Mouse (Mus musculus) kidney, postnatal 0 days (tissue): ENCODE measurements around the gene Tnip3. TPM values are rescaled to one million over a fixed set of nuclear protein-coding genes. Genes with fewer than 3 reads are reported as not detected.

ENCODE experiments used
- ATAC-seq: fragments of 200-750 bp; cut with Nextera tagmentation; replicated peaks from 2 replicates; pipeline ENCODE4 v1.8.0; 2017; ENCODE audit warnings: low read depth, moderate number of reproducible peaks, moderate TSS enrichment, moderate library complexity; ENCODE audit not compliant: low FRiP score
- DNase-seq: peaks from one replicate; pipeline ENCODE4 v3.0.0-alpha.2; 2016; ENCODE audit warnings: low spot score
- H3K27ac ChIP-seq: fragments of 300-500 bp; sonication (generic); 2 replicates; pipeline ENCODE4 v1.5.1; 2014; ENCODE audit warnings: mild to moderate bottlenecking
- H3K27me3 ChIP-seq: fragments of 300-500 bp; sonication (generic); 2 replicates; pipeline ENCODE4 v1.6.1; 2014; ENCODE audit warnings: low read length, mixed read lengths; ENCODE audit not compliant: insufficient read depth
- H3K36me3 ChIP-seq: fragments of 300-500 bp; sonication (generic); 2 replicates; pipeline ENCODE4 v1.6.1; 2014; ENCODE audit warnings: low read length, mixed read lengths; ENCODE audit not compliant: insufficient read depth
- H3K4me1 ChIP-seq: fragments of 300-500 bp; sonication (generic); replicated peaks from 2 replicates; pipeline ENCODE4 v1.6.1; 2014; ENCODE audit warnings: antibody characterized with exemption, low read length, mixed read lengths; ENCODE audit not compliant: insufficient read depth
- H3K4me2 ChIP-seq: fragments of 300-500 bp; sonication (generic); 2 replicates; pipeline ENCODE4 v1.6.1; 2014; ENCODE audit warnings: mild to moderate bottlenecking, low read length, moderate library complexity, mixed read lengths
- H3K4me3 ChIP-seq: fragments of 300-500 bp; sonication (generic); replicated peaks from 2 replicates; pipeline ENCODE4 v1.5.1; 2014; ENCODE audit warnings: low read depth, low read length
- H3K9ac ChIP-seq: fragments of 300-500 bp; sonication (generic); 2 replicates; pipeline ENCODE4 v1.6.1; 2014; ENCODE audit warnings: low read depth, low read length
- H3K9me3 ChIP-seq: fragments of 300-500 bp; sonication (generic); replicated peaks from 2 replicates; pipeline ENCODE4 v1.6.1; 2016; ENCODE audit warnings: low read length, inconsistent platforms, mixed read lengths
- CTCF ChIP-seq: IDR thresholded peaks from 2 replicates; pipeline ENCODE4 v1.5.1; 2016; ENCODE audit warnings: antibody characterized with exemption, low read depth, mild to moderate bottlenecking, moderate library complexity
- WGBS: fragments of 180-500 bp; shearing (Covaris S2); extraction: QIAGEN DNeasy Blood & Tissue Kit; methylation state at CpG from one replicate; pipeline ENCODE4 v1.1.7; 2014; 5-methylcytosine and 5-hydroxymethylcytosine counted together
- polyA plus RNA-seq: library from polyadenylated mRNA; unstranded; fragments of >200 nt; fragmentation: Nextera tagmentation; extraction: Ambion mirVana; gene quantifications from 2 replicates; pipeline ENCODE4 v1.2.1, GENCODE M21; 2015

Gene Tnip3
- polyA plus RNA-seq, 1 experiment from 2014 or later, result 0.16 TPM

GRCm38 (mm10) chr6:65594171-65594570 lies 69.1 kb downstream of the Tnip3 start:
- H3K27ac ChIP-seq, result no peak overlapping the region
- H3K9ac ChIP-seq, result no peak overlapping the region
- H3K27me3 ChIP-seq, result no peaks in the 10 kb centered on the region
- H3K4me2 ChIP-seq, result no peak overlapping the region
- no peak overlapping the region for H3K4me3 ChIP-seq
- no peaks in the 10 kb centered on the region for H3K9me3 ChIP-seq
- no peaks in the 10 kb centered on the region for H3K36me3 ChIP-seq
- ATAC-seq (no peak), DNase-seq (no peak)
- 84% methylated on average over 3 of the region's 3 CpGs for WGBS
- no peak for TF ChIP-seq CTCF
- H3K4me1 ChIP-seq, result no peaks in the 10 kb centered on the region

GRCm38 (mm10) chr6:65595371-65595770 lies 70.3 kb downstream of the Tnip3 start:
- TF ChIP-seq CTCF, result no peak
- Histone ChIP-seq H3K4me2 (no peak overlapping the region), H3K9ac (no peak overlapping the region), H3K9me3 (no peaks in the 10 kb centered on the region), H3K27me3 (no peaks in the 10 kb centered on the region), H3K4me3 (no peak overlapping the region), H3K4me1 (no peaks in the 10 kb centered on the region), H3K27ac (no peak overlapping the region), H3K36me3 (no peaks in the 10 kb centered on the region)
- DNase-seq (no peak), ATAC-seq (no peak)
- WGBS, result 76% methylated on average over 1 of the region's 1 CpGs

GRCm38 (mm10) chr6:65597056-65597818 lies 72.1 kb downstream of the Tnip3 start:
- no peaks in the 10 kb centered on the region for H3K9me3 ChIP-seq
- no peak for TF ChIP-seq CTCF
- no peaks in the 10 kb centered on the region for H3K27me3 ChIP-seq
- H3K9ac ChIP-seq, result no peak overlapping the region
- DNase-seq (no peak), ATAC-seq (no peak)
- no peak overlapping the region for H3K4me3 ChIP-seq
- no peaks in the 10 kb centered on the region for H3K36me3 ChIP-seq
- WGBS, result 29% methylated on average over 12 of the region's 12 CpGs
- no peak overlapping the region for H3K27ac ChIP-seq
- H3K4me1 ChIP-seq, result no peaks in the 10 kb centered on the region
- H3K4me2 ChIP-seq, result no peak overlapping the region

- no peak overlapping the region for H3K4me3 ChIP-seq
- H3K36me3 ChIP-seq, result no peaks in the 10 kb centered on the region
- no peak overlapping the region for H3K4me2 ChIP-seq
- H3K9ac ChIP-seq, result no peak overlapping the region
- no peaks in the 10 kb centered on the region for H3K4me1 ChIP-seq
- no peak for TF ChIP-seq CTCF
- ATAC-seq (no peak), DNase-seq (no peak)
- 76% methylated on average over 3 of the region's 3 CpGs for WGBS
- H3K27ac ChIP-seq, result no peak overlapping the region
- H3K9me3 ChIP-seq, result no peaks in the 10 kb centered on the region
- no peaks in the 10 kb centered on the region for H3K27me3 ChIP-seq
These were observed 73.4 kb downstream of the Tnip3 start for GRCm38 (mm10) chr6:65598522-65598921.

GRCm38 (mm10) chr6:65599865-65600739 lies 75.0 kb downstream of the Tnip3 start:
- no peaks in the 10 kb centered on the region for H3K9me3 ChIP-seq
- no peak for TF ChIP-seq CTCF
- no peaks in the 10 kb centered on the region for H3K4me1 ChIP-seq
- no peaks in the 10 kb centered on the region for H3K36me3 ChIP-seq
- H3K4me2 ChIP-seq, result no peak overlapping the region
- DNase-seq (no peak), ATAC-seq (no peak)
- H3K27ac ChIP-seq, result no peak overlapping the region
- no peak overlapping the region for H3K9ac ChIP-seq
- 43% methylated on average over 7 of the region's 7 CpGs for WGBS
- H3K27me3 ChIP-seq, result no peaks in the 10 kb centered on the region
- no peak overlapping the region for H3K4me3 ChIP-seq

GRCm38 (mm10) chr6:65600887-65601286 lies 75.8 kb downstream of the Tnip3 start:
- no peak overlapping the region for H3K4me2 ChIP-seq
- TF ChIP-seq CTCF, result no peak
- no peak overlapping the region for H3K27ac ChIP-seq
- ATAC-seq (no peak), DNase-seq (peak; percentile 19)
- H3K4me1 ChIP-seq, result no peaks in the 10 kb centered on the region
- no peaks in the 10 kb centered on the region for H3K36me3 ChIP-seq
- no peaks in the 10 kb centered on the region for H3K27me3 ChIP-seq
- no peak overlapping the region for H3K4me3 ChIP-seq
- 52% methylated on average over 1 of the region's 1 CpGs for WGBS
- no peak overlapping the region for H3K9ac ChIP-seq
- no peaks in the 10 kb centered on the region for H3K9me3 ChIP-seq
